Comparison of ENCODE assay signal across 25 mouse cellular contexts in the genomic region with DNA sequence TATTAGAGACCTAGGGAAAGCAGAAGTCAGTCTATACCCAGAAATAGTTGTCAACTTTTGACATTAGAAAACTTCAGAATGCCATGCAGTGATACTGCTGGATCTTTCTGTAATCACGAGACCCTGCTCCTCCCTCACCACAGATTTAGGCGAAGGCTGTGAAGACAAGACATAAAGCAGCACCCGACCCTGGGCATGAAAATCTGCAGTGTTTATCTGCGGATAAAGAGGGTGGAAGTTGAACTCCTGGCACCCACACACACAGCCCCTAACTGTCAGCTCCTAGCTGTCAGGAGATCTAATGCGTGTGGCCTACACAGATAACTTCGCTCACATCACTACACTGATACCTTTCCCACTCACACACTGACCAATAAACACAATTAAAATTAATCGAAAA. TPM values are rescaled to one million over a fixed set of nuclear protein-coding genes. Genes with fewer than 3 reads are reported as not detected.
A peak's percentile ranks its signal among the peaks of the same experiment; 100 is the strongest.
DNase-seq lines count a peak whose midpoint lies in the region; ATAC-seq and TF ChIP-seq lines count a peak whose summit lies in the region.
"Had no signal": no experiment of that assay in that cellular context is flagged by ENCODE, and none has a peak within 500 bp of the region (broad histone marks: within the 10 kb centered on the region; RNA-seq: fewer than 3 reads in every experiment).

No protein-coding gene starts in this region.

- H3K27me3 ChIP-seq in lung, embryonic 14.5 days (ENCODE audit: insufficient read depth, low read length), result no peaks in the 10 kb centered on the region
- H3K27me3 ChIP-seq in lung, postnatal 0 days (replicated peaks; ENCODE audit: insufficient read depth, low read length), result no peaks in the 10 kb centered on the region
- no peaks in the 10 kb centered on the region for H3K27me3 ChIP-seq in liver, embryonic 11.5 days (replicated peaks; ENCODE audit: control insufficient read depth, insufficient read depth, low read length)
- H3K27me3 ChIP-seq in kidney, adult 2 months (replicated peaks; ENCODE audit: control insufficient read depth, insufficient read depth, low read length), result no peaks in the 10 kb centered on the region
- H3K27me3 ChIP-seq: forebrain, embryonic 12.5 days; heart, embryonic 15.5 days; limb, embryonic 12.5 days; lung, embryonic 15.5 days; Patski had no signal

- ATAC-seq in lung, embryonic 14.5 days (ENCODE audit: insufficient read depth), result peak; percentile 74; the same call in 1 of the 2 replicates
- no peak for ATAC-seq in lung, postnatal 0 days
- ATAC-seq in liver, embryonic 11.5 days (replicated peaks; ENCODE audit: low FRiP score), result peak; percentile 66
- ATAC-seq in megakaryocyte progenitor cell, adult 5-6 weeks (replicated peaks; ENCODE audit: poor library complexity), result peak; percentile 62
- no peak for ATAC-seq in frontal cortex, adult (ENCODE audit: low TSS enrichment)
- ATAC-seq: Patski had no signal

- H3K4me2 ChIP-seq in lung, embryonic 14.5 days, result no peak overlapping the region
- no peak overlapping the region for H3K4me2 ChIP-seq in lung, postnatal 0 days (replicated peaks; ENCODE audit: low read depth, low read length)
- no peak overlapping the region for H3K4me2 ChIP-seq in liver, embryonic 11.5 days
- H3K4me2 ChIP-seq: forebrain, embryonic 12.5 days; heart, embryonic 15.5 days; limb, embryonic 12.5 days; lung, embryonic 15.5 days had no signal

- WGBS in lung, embryonic 14.5 days, result 40% methylated on average over 7 of the region's 7 CpGs
- WGBS in lung, postnatal 0 days, result 54% methylated on average over 7 of the region's 7 CpGs
- WGBS in liver, embryonic 11.5 days, result 39% methylated on average over 7 of the region's 7 CpGs
- WGBS in kidney, adult 2 months, result 87% methylated on average over 7 of the region's 7 CpGs

- H3K36me3 ChIP-seq in lung, embryonic 14.5 days (ENCODE audit: insufficient read depth), result 0 out of 2 replicates have a peak, but pooled peaks cover 5% of the 10 kb centered on the region
- no peaks in the 10 kb centered on the region for H3K36me3 ChIP-seq in lung, postnatal 0 days (ENCODE audit: insufficient read depth, low read length)
- H3K36me3 ChIP-seq in liver, embryonic 11.5 days (ENCODE audit: control insufficient read depth, insufficient read depth, low read length), result no peaks in the 10 kb centered on the region
- no peaks in the 10 kb centered on the region for H3K36me3 ChIP-seq in kidney, adult 2 months (ENCODE audit: control insufficient read depth, insufficient read depth, low read length)
- H3K36me3 ChIP-seq: heart, embryonic 15.5 days; lung, embryonic 15.5 days had no signal

- TF ChIP-seq POLR2A in kidney, adult 2 months (IDR thresholded peaks at IDR 0.05; ENCODE audit: low read depth, low read length), result no peak

- H3K27ac ChIP-seq in lung, embryonic 14.5 days (ENCODE audit: low read depth), result no peak overlapping the region
- no peak overlapping the region for H3K27ac ChIP-seq in lung, postnatal 0 days (ENCODE audit: low read length)
- H3K27ac ChIP-seq in liver, embryonic 11.5 days (ENCODE audit: low read depth, low read length), result no peak overlapping the region
- no peak overlapping the region for H3K27ac ChIP-seq in kidney, adult 2 months (ENCODE audit: insufficient read depth, low read depth, low read length)
- H3K27ac ChIP-seq: forebrain, embryonic 12.5 days; heart, embryonic 15.5 days; left cerebral cortex, adult 2 months; limb, embryonic 12.5 days; lung, embryonic 15.5 days; macrophage had no signal

- no peak overlapping the region for H3K9ac ChIP-seq in lung, embryonic 14.5 days
- no peak overlapping the region for H3K9ac ChIP-seq in lung, postnatal 0 days (replicated peaks; ENCODE audit: low read depth)
- H3K9ac ChIP-seq in liver, embryonic 11.5 days (ENCODE audit: low read depth, low read length), result no peak overlapping the region
- H3K9ac ChIP-seq: forebrain, embryonic 12.5 days; heart, embryonic 15.5 days; limb, embryonic 12.5 days; lung, embryonic 15.5 days had no signal

- TF ChIP-seq EP300 in lung, postnatal 0 days (IDR thresholded peaks at IDR 0.05), result no peak

- H3K4me1 ChIP-seq in lung, embryonic 14.5 days (ENCODE audit: insufficient read depth), result no peaks in the 10 kb centered on the region
- H3K4me1 ChIP-seq in lung, postnatal 0 days (ENCODE audit: insufficient read depth, low read depth, low read length), result no peaks in the 10 kb centered on the region
- H3K4me1 ChIP-seq in liver, embryonic 11.5 days (replicated peaks; ENCODE audit: control insufficient read depth, insufficient read depth, low read length), result peaks cover 44% of the 10 kb centered on the region
- no peaks in the 10 kb centered on the region for H3K4me1 ChIP-seq in kidney, adult 2 months (ENCODE audit: control insufficient read depth, insufficient read depth, low read length)
- H3K4me1 ChIP-seq: forebrain, embryonic 12.5 days; limb, embryonic 12.5 days; lung, embryonic 15.5 days had no signal

- peak; percentile 3 for DNase-seq in lung, embryonic 14.5 days
- DNase-seq in lung, postnatal 0 days (ENCODE audit: low spot score), result no peak
- peak; percentile 65 for DNase-seq in MEL-GATA-1-ER (ENCODE audit: extremely low read depth, low read depth)
- DNase-seq in liver, embryonic 11.5 days (ENCODE audit: low spot score), result peak; percentile 32
- DNase-seq in ovary, adult 18-20 months (ENCODE audit: low spot score), result no peak
- no peak for DNase-seq in kidney, adult 2 months
- DNase-seq: adrenal gland, postnatal 14 days; B cell, adult 2 months; cerebellum, adult 18-20 months; cerebellum, postnatal 25 days; gastrocnemius, postnatal 10 days; heart, adult 18-20 months; kidney, adult 11 months; kidney, postnatal 14 days; midbrain, embryonic 14.5 days; thymus, postnatal 36 days had no signal

- no peak overlapping the region for H3K4me3 ChIP-seq in lung, embryonic 14.5 days (ENCODE audit: low read depth, low read length)
- H3K4me3 ChIP-seq in lung, postnatal 0 days (ENCODE audit: low read depth, low read length), result no peak overlapping the region
- H3K4me3 ChIP-seq in liver, embryonic 11.5 days (ENCODE audit: low read depth, low read length), result no peak overlapping the region
- no peak overlapping the region for H3K4me3 ChIP-seq in kidney, adult 2 months (ENCODE audit: insufficient read depth, low read depth, low read length)
- H3K4me3 ChIP-seq: forebrain, embryonic 12.5 days; heart, embryonic 15.5 days; left cerebral cortex, adult 2 months; limb, embryonic 12.5 days; lung, embryonic 15.5 days had no signal

- H3K9me3 ChIP-seq in lung, embryonic 14.5 days (ENCODE audit: low read depth, low read length), result no peaks in the 10 kb centered on the region
- H3K9me3 ChIP-seq in lung, postnatal 0 days (ENCODE audit: low read length), result no peaks in the 10 kb centered on the region
- no peaks in the 10 kb centered on the region for H3K9me3 ChIP-seq in liver, embryonic 11.5 days (ENCODE audit: control insufficient read depth, low read length)
- H3K9me3 ChIP-seq: forebrain, embryonic 12.5 days; heart, embryonic 15.5 days; limb, embryonic 12.5 days; lung, embryonic 15.5 days had no signal

- TF ChIP-seq CTCF in lung, embryonic 14.5 days (IDR thresholded peaks at IDR 0.05; ENCODE audit: low read depth), result no peak
- no peak for TF ChIP-seq CTCF in lung, postnatal 0 days (IDR thresholded peaks at IDR 0.05)
- no peak for TF ChIP-seq CTCF in kidney, adult 2 months (conservative IDR thresholded peaks at IDR 0.05; ENCODE audit: insufficient read depth, insufficient read length, low read depth, low read length)

RNA-seq across cellular contexts. Expression of gene Ninl, which starts 57.7 kb away (rescaled TPM):
- polyA plus RNA-seq in lung, embryonic 14.5 days (2014; fragmentation: Nextera tagmentation; extraction: Ambion mirVana), result 12.6 and 20.3 TPM in 2 replicates
- 2.9 and 3.9 TPM in 2 replicates for polyA plus RNA-seq in lung, postnatal 0 days (2015; fragmentation: Nextera tagmentation; extraction: Ambion mirVana)
- polyA plus RNA-seq in liver, embryonic 11.5 days (2014; fragmentation: Nextera tagmentation; extraction: Ambion mirVana), result 19.0 and 19.2 TPM in 2 replicates
- total RNA-seq in megakaryocyte progenitor cell, adult 5-6 weeks (2015), result 0.46 and 0.84 TPM in 2 replicates
- 1.2 and 1.5 TPM in 2 replicates for total RNA-seq in megakaryocyte progenitor cell, adult 5-6 weeks (2017)
- polyA plus RNA-seq in kidney, adult 2 months (2012; rRNA removed), result 11.5 and 11.7 TPM in 2 replicates

RNA-seq across cellular contexts. Expression of gene Nanp, which starts 57.7 kb away (rescaled TPM):
- 48.5 and 49.9 TPM in 2 replicates for polyA plus RNA-seq in lung, embryonic 14.5 days (2014; fragmentation: Nextera tagmentation; extraction: Ambion mirVana)
- polyA plus RNA-seq in lung, postnatal 0 days (2015; fragmentation: Nextera tagmentation; extraction: Ambion mirVana), result 20.8 and 23.4 TPM in 2 replicates
- 89.3 and 94.7 TPM in 2 replicates for polyA plus RNA-seq in liver, embryonic 11.5 days (2014; fragmentation: Nextera tagmentation; extraction: Ambion mirVana)
- total RNA-seq in megakaryocyte progenitor cell, adult 5-6 weeks (2015), result 22.7 and 38.8 TPM in 2 replicates
- 19.3 and 22.5 TPM in 2 replicates for total RNA-seq in megakaryocyte progenitor cell, adult 5-6 weeks (2017)
- 4.0 and 6.1 TPM in 2 replicates for polyA plus RNA-seq in kidney, adult 2 months (2012; rRNA removed)

Comparison
In these comparisons a context has a peak if more than half of its experiments do, and no peak if none do; other contexts are left out.
1. ATAC-seq: peak in lung, embryonic 14.5 days (single experiment), liver, embryonic 11.5 days (single experiment) and megakaryocyte progenitor cell, adult 5-6 weeks (single experiment); none in lung, postnatal 0 days (single experiment) and frontal cortex, adult (single experiment).
2. DNase-seq: peak in lung, embryonic 14.5 days (single experiment), MEL-GATA-1-ER (single experiment) and liver, embryonic 11.5 days (single experiment); none in lung, postnatal 0 days (single experiment), ovary, adult 18-20 months (single experiment) and kidney, adult 2 months (single experiment).